Mouse (Mus musculus): ENCODE data around the gene Mfsd4a. TPM values are rescaled to one million over a fixed set of nuclear protein-coding genes. Genes with fewer than 3 reads are reported as not detected.

The Mfsd4a gene
- not detected in 2 replicates for polyA plus RNA-seq (2011; ENCODE audit: insufficient read depth, insufficient read length, low replicate concordance, missing spikeins)

DNA sequence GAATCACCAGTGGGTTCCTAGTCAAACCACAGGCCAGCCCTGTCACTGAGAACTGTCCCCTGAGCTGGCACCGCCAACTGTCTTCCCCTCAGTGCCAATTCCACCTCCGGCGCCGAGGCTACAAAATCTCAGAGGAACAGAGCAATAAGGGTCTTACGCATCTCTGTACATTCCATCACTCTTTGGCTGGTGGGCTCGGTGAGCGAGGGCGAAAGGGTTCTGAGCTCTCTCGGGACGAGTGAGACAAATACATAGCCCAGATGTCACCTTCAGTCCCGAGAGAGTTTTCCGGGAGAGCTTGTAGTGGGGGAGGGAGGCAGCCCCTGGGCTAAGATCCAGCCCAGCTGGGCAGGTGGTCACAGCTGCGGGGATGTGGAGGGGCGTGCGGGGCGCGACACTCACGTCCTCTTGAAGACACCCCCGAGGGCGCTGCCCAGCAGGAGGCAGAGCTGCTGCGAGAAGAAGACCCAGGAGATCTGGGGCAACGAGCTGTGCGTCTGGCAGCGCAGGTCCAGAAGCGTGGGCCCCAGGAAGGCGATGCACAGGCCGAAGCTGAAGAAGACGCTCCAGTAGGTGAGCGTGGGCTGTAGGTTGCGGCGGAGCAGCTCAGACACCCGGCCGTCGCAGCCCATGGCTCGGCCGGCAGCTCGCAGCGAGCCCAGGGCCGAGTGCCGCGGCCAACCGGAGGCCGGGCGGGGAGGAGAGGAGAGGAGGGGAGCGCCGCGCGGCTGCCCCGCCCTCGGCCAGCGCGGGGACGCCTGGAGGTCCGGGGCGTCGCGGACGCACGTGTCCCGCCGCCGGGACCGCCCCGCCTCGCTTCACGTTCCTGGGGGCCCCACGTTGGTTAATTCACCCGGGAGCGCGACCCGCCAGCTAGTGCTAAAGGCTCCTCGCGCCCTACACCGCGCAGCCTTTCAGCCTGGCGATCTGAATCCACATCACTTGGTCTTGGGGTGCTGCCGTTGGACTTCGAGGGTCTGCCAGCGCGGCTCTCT lies at the start of gene Mfsd4a:
TSS of gene Mfsd4a (minus strand) at position 802 of the 995 bp plus-strand sequence.
- TF ChIP-seq CTCF (IDR thresholded peaks at IDR 0.05; ENCODE audit: control insufficient read depth, insufficient read depth, low read length) (no peak), POLR2A (IDR thresholded peaks at IDR 0.05; ENCODE audit: borderline replicate concordance, control insufficient read depth, low read depth, low read length) (peak; percentile 5; the same call in 1 of the 2 replicates)
- Histone ChIP-seq H3K4me1 (ENCODE audit: control insufficient read depth, insufficient read depth, low read length) (no peaks in the 10 kb centered on the region), H3K27ac (ENCODE audit: control insufficient read depth, insufficient read depth, low read depth, low read length, poor library complexity) (no peak within 1 kb of the TSS; the same call in 1 of the 2 replicates), H3K4me3 (replicated peaks; ENCODE audit: control insufficient read depth, low read depth, low read length) (peak within 1 kb of the TSS; percentile 32)
- WGBS = 3% methylated on average over 80 of the region's 80 CpGs

DNA sequence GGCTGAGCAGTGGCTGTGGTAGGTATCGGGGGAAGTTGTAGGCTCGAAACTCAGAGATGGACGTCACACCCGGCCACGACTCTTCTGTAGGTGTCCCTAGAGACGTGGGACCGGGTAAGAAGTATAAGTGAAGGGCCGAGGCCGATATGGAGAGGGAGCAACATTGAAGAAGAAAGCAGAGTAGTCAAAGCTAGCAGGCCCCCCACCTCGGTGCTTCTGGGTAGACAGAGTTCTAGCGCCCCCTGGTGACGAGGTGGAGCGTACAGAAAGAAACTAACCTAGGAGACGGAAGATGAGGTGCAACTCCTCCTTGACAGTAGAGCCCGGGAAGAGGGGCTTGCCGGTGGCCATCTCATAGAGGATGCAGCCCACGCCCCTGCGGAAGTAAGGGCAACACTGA lies 48.7 kb upstream of the Mfsd4a start:
- Histone ChIP-seq H3K4me3 (replicated peaks; ENCODE audit: control insufficient read depth, low read depth, low read length) (no peak overlapping the region), H3K27ac (ENCODE audit: control insufficient read depth, insufficient read depth, low read depth, low read length, poor library complexity) (no peak overlapping the region), H3K4me1 (ENCODE audit: control insufficient read depth, insufficient read depth, low read length) (no peaks in the 10 kb centered on the region)
- TF ChIP-seq CTCF (IDR thresholded peaks at IDR 0.05; ENCODE audit: control insufficient read depth, insufficient read depth, low read length) = peak; percentile 78
- TF ChIP-seq POLR2A (IDR thresholded peaks at IDR 0.05; ENCODE audit: borderline replicate concordance, control insufficient read depth, low read depth, low read length) = no peak
- WGBS = 40% methylated on average over 18 of the region's 18 CpGs

DNA sequence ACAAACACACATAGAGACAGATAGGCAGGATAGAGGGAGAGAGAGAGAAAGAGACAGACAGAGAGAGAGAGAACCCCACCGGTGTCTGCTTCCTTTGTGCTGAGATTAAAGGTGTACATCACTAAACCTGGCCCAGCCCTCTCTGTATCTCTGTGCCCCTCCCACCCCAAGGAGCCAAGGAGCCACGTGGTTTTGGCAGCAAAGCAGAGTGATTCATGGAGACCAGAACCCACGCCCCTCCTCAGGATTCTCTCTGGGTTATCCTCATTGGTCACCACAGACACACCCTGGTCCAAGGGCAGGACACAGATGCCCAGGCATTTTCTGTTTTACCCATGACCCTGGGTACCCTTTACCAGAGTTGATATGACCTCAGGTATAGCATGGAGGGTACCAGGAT lies 45.2 kb upstream of the Mfsd4a start:
- 46% methylated on average over 3 of the region's 3 CpGs for WGBS
- no peak for TF ChIP-seq CTCF (IDR thresholded peaks at IDR 0.05; ENCODE audit: control insufficient read depth, insufficient read depth, low read length)
- TF ChIP-seq POLR2A (IDR thresholded peaks at IDR 0.05; ENCODE audit: borderline replicate concordance, control insufficient read depth, low read depth, low read length) = no peak

DNA sequence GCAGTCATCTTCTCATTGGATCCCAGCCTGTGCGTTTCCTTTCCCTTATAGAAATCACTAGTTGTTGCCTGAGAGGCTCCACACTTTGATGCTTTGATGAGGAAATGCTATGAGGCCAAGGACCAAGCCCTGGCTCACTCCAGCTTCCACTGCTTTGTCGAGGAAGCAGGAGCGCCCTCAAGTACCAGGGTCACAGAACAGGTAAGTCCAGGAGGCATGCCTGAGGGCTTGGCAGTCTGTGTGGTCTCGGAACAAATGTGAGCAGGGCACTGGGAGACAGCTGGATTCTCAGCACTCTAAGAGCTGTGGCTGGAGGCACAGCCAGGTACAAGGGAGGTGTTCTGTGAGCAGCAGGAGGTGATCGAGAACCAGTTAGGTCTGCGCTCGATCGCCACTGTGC lies 44.6 kb upstream of the Mfsd4a start:
- TF ChIP-seq POLR2A (IDR thresholded peaks at IDR 0.05; ENCODE audit: borderline replicate concordance, control insufficient read depth, low read depth, low read length) (no peak), CTCF (IDR thresholded peaks at IDR 0.05; ENCODE audit: control insufficient read depth, insufficient read depth, low read length) (no peak)
- H3K27ac ChIP-seq (ENCODE audit: control insufficient read depth, insufficient read depth, low read depth, low read length, poor library complexity) = no peak overlapping the region
- no peak overlapping the region for H3K4me3 ChIP-seq (replicated peaks; ENCODE audit: control insufficient read depth, low read depth, low read length)
- 83% methylated on average over 8 of the region's 8 CpGs for WGBS
- H3K4me1 ChIP-seq (ENCODE audit: control insufficient read depth, insufficient read depth, low read length) = no peaks in the 10 kb centered on the region

More for the DNA sequence above, 45.2 kb upstream of the Mfsd4a start:
- Histone ChIP-seq H3K4me1 (ENCODE audit: control insufficient read depth, insufficient read depth, low read length) (no peaks in the 10 kb centered on the region), H3K27ac (ENCODE audit: control insufficient read depth, insufficient read depth, low read depth, low read length, poor library complexity) (no peak overlapping the region), H3K4me3 (replicated peaks; ENCODE audit: control insufficient read depth, low read depth, low read length) (no peak overlapping the region)

DNA sequence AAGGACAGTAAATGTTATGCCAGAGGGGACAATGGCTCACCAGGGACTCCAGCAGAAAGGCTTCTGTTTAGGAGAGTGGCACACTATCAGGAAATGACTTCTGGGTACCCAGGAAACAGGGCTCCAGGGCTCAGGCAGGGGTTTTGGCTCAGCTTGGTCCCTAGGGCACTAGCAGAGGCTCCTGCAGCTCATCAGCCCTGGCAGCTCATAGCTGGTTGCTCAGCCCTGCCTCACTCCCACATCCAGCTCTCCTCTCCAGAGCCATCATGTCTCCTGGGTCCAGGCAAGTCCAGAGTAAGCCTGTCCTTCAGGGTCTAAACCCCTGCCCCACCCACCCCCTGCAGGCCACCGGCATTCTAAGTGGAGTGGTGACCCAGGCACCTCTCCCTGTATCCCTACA lies 43.5 kb upstream of the Mfsd4a start:
- no peak overlapping the region for H3K4me3 ChIP-seq (replicated peaks; ENCODE audit: control insufficient read depth, low read depth, low read length)
- TF ChIP-seq POLR2A (IDR thresholded peaks at IDR 0.05; ENCODE audit: borderline replicate concordance, control insufficient read depth, low read depth, low read length) = no peak
- no peak for TF ChIP-seq CTCF (IDR thresholded peaks at IDR 0.05; ENCODE audit: control insufficient read depth, insufficient read depth, low read length)
- no peaks in the 10 kb centered on the region for H3K4me1 ChIP-seq (ENCODE audit: control insufficient read depth, insufficient read depth, low read length)
- WGBS = 75% methylated on average over 1 of the region's 1 CpGs
- no peak overlapping the region for H3K27ac ChIP-seq (ENCODE audit: control insufficient read depth, insufficient read depth, low read depth, low read length, poor library complexity)

DNA sequence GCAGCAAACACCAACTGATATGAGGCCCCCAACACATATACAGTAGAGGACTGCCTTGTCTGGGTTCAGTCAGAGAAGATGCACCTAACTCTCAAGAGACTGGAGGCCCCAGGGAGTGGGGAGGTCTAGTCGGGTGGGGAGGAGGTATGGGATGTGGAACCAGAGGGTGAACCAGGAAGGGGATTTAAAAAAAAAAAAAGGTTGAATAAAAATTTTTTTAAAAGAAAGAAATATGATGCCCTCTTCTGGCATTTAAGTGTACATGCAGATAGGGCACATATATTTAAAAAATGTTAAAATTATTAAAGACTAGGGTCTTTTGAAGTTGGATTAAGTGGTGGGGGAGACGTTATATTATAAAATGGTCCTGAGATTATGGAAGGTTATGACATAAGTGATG lies 41.5 kb upstream of the Mfsd4a start:
- no peak for TF ChIP-seq CTCF (IDR thresholded peaks at IDR 0.05; ENCODE audit: control insufficient read depth, insufficient read depth, low read length)
- no peak for TF ChIP-seq POLR2A (IDR thresholded peaks at IDR 0.05; ENCODE audit: borderline replicate concordance, control insufficient read depth, low read depth, low read length)
- no peaks in the 10 kb centered on the region for H3K4me1 ChIP-seq (ENCODE audit: control insufficient read depth, insufficient read depth, low read length)
- H3K4me3 ChIP-seq (replicated peaks; ENCODE audit: control insufficient read depth, low read depth, low read length) = no peak overlapping the region
- 12% methylated on average over 2 of the region's 2 CpGs for WGBS
- H3K27ac ChIP-seq (ENCODE audit: control insufficient read depth, insufficient read depth, low read depth, low read length, poor library complexity) = no peak overlapping the region

DNA sequence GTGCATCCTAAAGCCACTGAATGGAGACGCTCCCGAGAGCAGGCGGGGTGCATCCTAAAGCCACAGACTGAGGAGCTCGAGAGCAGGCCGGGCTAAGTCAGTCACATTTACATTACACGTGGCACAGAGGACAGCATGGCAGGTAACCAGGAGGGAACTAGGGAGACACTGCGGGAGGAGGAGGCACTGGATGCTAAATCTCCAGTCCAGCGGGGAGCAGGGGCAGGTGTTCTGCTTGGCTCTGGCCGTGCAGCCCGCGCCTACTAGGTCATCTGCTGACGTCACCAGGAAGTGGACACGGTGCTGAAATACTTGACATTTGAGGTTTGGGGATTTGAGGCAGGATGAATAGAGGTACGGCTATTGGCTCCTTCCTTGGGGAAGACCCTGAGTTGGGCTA lies 36.5 kb upstream of the Mfsd4a start:
- no peak for TF ChIP-seq POLR2A (IDR thresholded peaks at IDR 0.05; ENCODE audit: borderline replicate concordance, control insufficient read depth, low read depth, low read length)
- TF ChIP-seq CTCF (IDR thresholded peaks at IDR 0.05; ENCODE audit: control insufficient read depth, insufficient read depth, low read length) = no peak
- no peak overlapping the region for H3K4me3 ChIP-seq (replicated peaks; ENCODE audit: control insufficient read depth, low read depth, low read length)
- 75% methylated on average over 14 of the region's 14 CpGs for WGBS
- no peak overlapping the region for H3K27ac ChIP-seq (ENCODE audit: control insufficient read depth, insufficient read depth, low read depth, low read length, poor library complexity)
- no peaks in the 10 kb centered on the region; the same call in none of the 2 replicates for H3K4me1 ChIP-seq (ENCODE audit: control insufficient read depth, insufficient read depth, low read length)

DNA sequence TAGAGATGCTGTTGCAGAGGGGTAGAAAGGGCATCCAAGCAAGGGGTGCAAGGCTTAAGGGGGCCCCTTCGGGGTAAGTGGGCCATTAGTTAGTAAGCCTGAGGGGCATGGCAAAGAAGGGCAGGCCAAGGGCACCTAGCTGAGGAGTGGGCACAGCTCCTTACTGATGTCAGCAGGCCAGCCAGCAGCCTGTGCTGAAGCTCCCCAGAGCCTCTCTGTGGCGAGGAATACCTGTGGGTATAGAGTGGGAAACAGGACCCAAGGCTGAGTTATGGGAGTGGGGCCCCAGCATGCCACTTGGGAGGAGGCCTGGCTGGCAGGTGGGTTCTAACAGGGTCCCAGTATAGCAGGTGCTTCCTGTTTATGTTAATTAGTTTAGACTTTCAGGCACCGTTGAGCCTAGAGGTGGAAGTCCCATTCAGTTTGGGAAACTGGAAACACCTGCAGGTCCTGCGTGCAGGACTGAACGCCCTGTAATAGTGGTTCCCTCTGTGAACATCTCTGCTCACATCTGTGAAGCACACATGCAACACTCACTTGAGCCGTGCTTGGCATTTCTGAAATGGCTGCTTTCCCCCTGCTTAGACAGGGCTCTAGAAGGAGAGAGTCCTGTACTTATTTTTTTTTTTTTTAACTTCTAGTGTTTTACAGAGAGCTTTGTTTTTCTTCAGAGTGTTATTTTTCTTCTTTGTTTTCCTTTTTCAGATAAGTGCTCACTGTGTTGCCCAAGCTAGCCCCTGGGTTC lies 34.3 kb upstream of the Mfsd4a start:
- TF ChIP-seq POLR2A (IDR thresholded peaks at IDR 0.05; ENCODE audit: borderline replicate concordance, control insufficient read depth, low read depth, low read length) (no peak), CTCF (IDR thresholded peaks at IDR 0.05; ENCODE audit: control insufficient read depth, insufficient read depth, low read length) (no peak)
- Histone ChIP-seq H3K4me1 (ENCODE audit: control insufficient read depth, insufficient read depth, low read length) (peaks cover 2% of the 10 kb centered on the region), H3K27ac (ENCODE audit: control insufficient read depth, insufficient read depth, low read depth, low read length, poor library complexity) (peak overlapping the region; percentile 54), H3K4me3 (replicated peaks; ENCODE audit: control insufficient read depth, low read depth, low read length) (no peak overlapping the region)
- 30% methylated on average over 6 of the region's 6 CpGs for WGBS
